Mouse (Mus musculus): ENCODE measurements around the gene Vangl2. TPM values are rescaled to one million over a fixed set of nuclear protein-coding genes. Genes with fewer than 3 reads are reported as not detected.
"Not testable (repeated sequence)": the region's sequence is repeated elsewhere in the genome, so short reads cannot be mapped to it uniquely, and the experiment has no call there.

Vangl2 gene
- total RNA-seq, 2 experiments from 2014 or later, result 1.1 to 3.3 TPM

DNA sequence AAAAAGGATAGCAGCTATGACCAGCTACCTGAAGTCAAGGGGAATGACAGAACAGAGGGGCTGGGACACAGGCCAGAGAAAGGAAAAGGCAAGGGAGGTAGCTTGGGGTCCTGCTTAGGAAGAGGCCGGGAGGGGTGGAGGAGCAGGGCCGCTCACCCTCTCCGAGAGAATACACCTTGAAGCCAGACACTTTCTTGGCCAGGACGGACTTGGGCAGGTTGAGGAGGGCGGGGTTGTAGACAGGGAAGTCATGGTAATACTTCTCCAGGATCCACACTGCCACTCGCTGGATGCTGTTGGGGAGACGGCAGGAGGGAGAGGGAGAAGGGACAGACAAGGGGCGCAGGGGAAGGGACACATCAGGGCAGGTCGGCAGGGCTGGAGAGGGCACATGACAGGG, 19.9 kb downstream of the Vangl2 start:
- no peak for ATAC-seq (replicated peaks; ENCODE audit: poor library complexity)

DNA sequence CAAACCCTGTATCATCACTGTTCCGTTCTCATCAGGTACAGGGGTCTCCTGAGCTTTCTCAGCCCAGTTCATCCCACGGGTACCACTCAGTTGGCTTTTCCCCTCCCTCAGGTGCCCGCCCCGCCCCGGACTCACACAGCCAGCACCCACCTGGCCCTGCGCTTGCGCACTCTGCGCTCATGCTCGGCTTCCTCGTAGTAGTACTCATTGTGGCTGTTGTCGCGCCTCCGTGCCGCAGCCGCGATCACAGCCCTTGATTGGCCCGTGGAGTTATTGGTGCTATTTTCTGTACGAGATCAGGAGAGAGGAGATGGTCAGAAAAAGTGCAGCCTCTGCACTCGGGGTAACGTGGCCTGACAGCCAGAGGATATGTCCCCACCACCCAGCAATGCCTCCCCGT, 20.5 kb downstream of the Vangl2 start:
- ATAC-seq (replicated peaks; ENCODE audit: poor library complexity), result no peak

DNA sequence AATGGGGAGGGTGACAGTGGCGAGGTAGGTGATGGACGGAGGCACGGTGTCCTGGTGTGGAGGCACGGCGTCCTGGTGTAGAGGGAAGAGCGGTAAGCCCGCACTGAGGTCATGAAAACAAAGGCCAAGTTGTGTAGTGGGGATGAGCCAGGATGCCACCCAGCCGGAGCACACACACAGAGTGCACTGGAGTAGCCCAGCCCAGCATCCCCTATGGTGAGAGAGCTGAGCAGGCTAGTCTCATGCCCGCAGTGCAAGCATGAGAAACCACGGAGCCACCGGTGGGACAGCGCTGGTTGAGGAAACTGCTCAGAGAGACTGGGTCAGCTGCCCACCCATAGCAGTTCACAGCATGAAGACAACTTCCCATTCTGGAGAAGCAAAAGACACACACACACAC, 26.6 kb downstream of the Vangl2 start:
- no peak for ATAC-seq (replicated peaks; ENCODE audit: poor library complexity)

DNA sequence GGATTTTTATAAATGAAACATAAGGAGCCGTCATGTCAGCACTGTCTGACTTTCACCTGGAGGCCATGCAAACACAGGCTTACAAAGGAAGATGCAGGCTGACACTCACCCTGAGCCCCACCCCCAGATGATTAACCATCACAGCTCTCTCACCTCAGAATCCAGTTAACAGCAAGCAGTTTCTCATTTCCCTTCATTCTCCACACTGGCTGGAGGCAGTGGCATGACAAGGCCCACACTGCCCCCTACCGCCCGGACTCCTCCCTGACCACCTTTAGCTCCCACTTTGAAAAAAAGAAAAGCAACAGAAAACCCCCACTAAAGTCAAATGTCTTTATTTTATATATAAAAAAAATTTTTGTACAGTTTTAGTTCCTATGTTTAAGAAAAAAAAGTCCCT, 27.6 kb downstream of the Vangl2 start:
- peak; percentile 99 for ATAC-seq (replicated peaks; ENCODE audit: poor library complexity)

DNA sequence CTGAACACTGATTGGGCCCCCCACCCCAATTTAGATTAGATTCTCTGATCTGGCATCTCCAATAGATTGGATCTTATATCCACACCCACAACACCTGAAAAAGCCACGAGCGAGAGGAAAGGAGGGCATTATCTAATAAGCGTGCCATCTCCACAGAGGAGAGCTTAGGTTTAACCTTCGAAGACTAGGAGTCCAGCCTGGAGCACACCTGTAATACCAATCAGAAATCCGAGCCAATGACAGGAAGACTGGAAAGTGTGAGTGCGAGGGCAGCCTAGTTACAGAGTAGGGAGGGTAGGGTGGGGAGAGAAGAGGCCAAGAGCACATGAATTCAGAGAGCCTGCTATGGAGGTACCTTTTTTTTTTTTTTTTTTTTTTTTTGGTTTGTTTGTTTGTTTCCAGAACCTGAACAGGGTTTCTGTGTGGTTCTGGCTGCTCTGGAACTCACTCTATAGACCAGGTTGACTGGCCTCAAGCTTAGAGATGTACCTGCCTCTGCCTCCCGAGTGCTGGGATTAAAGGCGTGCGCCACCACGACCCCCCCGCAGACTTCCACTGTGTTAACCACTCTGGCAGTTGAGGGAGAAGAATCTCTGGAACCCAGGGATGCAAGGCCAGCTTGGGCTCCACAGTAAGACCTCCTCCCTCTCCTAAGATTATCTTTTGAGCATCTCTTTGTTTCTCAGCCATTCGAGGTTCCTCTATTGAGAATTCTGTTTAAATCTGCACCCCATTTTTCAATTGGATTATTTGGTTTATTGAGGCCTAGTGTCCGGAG, 29.2 kb downstream of the Vangl2 start:
- ATAC-seq (replicated peaks; ENCODE audit: poor library complexity), result no peak

DNA sequence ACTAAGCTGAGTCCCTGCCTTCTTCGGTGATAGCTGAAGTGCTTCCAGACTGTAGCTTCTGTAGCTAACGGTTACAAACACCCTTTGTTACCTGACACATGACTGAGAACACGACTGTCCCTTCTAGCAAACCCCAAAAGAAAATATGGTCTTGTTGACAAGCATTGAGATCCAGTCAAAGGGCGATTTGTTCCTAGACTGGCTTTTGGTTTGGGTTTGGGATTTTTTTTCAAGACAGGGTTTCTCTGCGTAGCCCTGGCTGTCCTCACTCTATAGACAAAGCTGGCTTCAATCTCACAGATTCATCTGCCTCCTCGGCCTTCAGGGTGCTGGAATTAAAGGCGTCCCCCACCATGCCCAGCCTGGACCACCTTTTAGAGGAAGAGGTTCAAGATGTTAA, 31.5 kb downstream of the Vangl2 start:
- no peak for ATAC-seq (replicated peaks; ENCODE audit: poor library complexity)

DNA sequence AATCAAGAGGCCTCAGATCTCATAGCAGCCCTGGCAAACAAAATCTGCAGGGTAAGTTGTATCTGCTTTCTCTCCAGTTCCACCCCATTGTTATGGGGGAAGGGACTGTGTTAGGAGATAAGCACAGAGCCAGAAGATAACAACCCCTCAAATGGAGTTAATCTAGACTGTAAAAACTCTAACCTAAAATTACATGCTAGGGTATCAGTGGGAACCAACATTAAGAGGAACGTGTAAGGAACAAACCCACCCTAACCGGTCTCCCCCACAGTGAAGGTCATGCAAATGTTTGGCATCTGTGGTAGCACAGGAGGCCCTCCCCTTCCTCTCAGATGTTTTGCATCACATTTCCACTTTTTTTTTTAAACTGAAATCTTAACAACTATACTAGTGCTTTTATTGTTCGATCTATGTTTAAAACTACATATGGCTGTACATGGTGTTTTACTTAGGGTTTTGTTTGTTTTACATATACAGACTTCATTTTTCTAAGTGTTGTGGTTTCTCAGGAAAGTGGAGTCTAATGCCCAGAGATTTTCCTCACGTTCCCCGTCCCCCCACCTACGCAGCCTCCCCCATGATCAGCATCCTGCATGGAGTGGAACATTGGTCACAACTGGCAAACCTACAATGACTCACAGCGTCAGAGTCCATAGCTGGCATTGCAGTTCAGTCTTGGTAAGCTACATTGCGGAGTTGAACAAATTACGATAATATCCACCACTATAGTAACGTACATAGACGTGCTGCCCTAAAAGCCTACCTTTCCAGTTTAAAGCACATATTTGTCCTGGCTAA, 33.1 kb downstream of the Vangl2 start:
- ATAC-seq (replicated peaks; ENCODE audit: poor library complexity), result peak; percentile 80

DNA sequence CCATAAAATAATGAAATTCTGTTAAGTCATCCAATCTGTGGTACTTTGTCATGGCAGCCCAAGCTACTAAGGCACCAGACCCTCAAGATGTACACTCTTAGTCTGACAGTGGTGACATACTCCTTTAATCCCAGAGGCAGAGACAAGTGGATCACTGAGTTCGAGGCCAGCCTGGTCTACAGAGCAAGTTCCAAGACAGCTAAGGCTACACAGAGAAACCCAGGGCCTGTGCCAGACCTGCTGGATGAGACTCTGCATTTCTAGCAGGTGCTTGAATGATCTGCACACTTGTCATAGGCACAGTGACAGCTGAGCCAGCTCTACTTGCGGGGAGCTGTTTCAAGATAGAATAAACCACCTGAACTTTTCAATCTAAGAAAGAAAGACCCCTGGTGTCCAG, 33.7 kb downstream of the Vangl2 start:
- peak; percentile 46 for ATAC-seq (replicated peaks; ENCODE audit: poor library complexity)

DNA sequence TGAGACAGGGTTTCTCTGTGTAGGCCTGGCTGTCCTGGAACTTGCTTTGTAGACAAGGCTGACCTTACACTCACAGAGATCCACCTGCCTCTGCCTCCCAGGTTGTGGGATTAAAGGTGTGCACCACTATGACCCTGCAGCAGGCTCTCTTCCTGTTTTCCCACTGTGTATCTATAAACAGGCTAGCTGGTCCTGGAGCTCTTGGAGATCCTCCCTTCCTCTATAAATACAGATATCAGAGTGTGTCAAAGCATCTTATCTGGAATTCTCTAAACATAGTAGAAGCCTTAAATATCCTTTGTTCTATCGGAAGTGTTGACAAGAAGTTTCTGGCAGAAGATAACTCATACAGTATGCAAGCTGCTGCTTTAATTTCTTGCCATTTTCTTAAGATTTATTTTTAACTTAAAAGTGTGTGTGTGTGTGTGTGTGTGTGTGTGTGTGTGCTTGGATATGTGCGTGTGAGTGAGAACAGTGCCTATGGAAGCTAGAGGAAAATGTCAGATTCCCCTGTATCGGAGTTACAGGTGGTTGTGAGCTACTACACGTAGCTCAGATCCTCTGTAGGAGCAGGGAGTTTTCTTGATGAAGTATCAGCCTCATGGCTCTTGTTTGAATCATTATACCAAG, 35.2 kb downstream of the Vangl2 start:
- ATAC-seq (replicated peaks; ENCODE audit: poor library complexity), result no peak

DNA sequence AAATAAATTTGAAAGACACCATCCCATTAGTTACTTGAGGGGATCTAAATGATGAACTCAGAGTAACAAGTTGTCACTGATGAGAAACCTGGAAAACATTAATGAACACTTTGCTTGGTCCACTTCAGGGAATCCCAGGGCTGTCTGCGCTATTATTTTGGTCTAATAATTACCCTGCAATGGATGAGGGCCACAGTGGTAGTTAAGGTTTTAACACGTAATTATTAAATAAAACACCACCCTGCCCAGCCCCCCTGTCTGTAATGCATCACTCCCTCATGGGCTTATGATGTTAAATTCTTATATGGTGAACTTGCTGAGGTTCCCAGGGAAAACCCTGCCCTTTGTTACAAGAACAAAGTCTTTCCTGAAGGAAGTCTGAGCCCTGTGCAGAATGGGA, 36.4 kb downstream of the Vangl2 start:
- ATAC-seq (replicated peaks; ENCODE audit: poor library complexity), result no peak

DNA sequence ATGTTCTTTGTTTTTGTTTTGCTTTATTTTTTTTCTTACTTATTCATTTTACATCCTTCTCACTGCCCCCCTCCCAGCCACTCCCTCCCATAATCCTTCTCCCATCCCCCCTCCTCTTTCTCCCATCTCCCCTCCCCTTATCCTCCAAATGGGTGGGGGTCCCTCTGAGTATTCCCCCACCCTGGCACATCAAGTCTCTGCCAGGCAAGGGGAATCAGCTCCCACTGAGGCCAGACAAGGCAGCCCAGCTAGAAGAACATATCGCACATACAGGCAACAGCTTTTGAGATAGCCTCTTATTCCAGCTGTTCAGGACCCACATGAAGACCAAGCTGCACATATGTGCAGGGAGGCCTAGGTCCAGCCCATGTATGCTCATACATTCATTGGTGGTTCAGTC, 44.1 kb downstream of the Vangl2 start:
- ATAC-seq (replicated peaks; ENCODE audit: poor library complexity), result no peak

DNA sequence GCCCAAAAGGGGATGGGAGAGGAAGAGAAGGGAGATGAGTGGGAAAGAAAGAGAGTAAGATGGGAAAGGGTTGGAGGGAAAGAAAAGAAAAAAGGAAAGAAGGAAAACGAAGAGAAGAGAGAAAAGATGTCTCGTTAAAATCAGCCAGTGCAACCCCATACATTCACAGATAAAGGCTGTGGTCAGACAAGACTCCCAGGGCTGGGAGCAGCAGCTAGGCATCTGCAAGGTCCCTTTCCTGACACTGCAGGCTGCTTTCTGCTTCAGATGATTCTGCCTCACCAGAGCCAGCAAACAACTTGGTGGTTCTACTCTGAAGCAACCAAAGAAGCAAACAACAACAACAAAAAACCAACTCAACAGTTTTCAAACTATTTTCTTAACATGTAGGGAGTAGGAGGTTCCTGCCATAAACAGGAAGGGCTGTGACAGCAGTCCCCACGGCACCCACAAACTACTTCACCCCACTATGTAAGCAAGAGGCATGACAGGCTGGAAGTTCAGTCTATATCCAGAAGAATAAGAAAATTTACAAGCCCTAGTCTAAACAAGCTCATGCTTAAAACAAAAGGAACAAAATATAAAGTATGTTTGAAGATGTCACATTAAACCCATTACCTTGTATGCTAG, 44.8 kb downstream of the Vangl2 start:
- peak; percentile 58 for ATAC-seq (replicated peaks; ENCODE audit: poor library complexity)

DNA sequence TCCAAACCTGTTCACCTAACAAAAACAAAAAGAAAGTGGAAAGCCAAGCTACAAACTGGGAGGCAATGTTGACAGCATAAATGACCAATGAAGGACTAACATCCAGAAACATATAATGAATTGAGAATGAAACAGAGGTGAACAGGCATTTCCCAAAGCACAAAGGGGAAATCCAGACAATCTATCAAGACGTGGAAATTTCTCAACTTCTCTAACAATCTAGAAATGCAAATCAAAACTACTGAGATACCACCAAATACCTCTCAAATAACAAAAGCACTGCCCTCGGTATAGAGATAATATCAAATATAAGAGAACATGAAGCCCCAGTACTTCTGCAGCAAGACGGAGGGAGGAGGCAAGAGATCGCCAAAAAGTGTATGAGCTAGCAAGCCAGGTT, 45.5 kb downstream of the Vangl2 start:
- ATAC-seq (replicated peaks; ENCODE audit: poor library complexity), result no peak

DNA sequence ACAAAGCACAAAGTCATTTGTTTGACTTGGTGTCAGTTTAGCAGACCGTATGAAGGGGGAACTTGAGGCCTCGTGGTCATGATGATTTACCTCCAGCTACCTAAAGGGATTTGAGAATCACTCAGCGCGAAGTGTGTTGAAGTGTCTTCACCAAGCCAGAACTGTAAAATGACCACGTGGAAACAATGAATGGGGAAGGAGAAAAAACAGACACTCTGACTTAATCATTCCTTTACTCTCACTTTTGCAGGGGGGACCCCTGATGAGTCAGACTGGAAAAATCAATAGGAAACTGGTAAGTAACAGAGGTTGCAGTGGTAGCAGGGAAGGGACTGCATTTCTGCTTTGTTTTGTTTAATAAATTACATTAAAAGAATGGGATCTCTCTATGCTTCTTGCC, 46.1 kb downstream of the Vangl2 start:
- no peak for ATAC-seq (replicated peaks; ENCODE audit: poor library complexity)

DNA sequence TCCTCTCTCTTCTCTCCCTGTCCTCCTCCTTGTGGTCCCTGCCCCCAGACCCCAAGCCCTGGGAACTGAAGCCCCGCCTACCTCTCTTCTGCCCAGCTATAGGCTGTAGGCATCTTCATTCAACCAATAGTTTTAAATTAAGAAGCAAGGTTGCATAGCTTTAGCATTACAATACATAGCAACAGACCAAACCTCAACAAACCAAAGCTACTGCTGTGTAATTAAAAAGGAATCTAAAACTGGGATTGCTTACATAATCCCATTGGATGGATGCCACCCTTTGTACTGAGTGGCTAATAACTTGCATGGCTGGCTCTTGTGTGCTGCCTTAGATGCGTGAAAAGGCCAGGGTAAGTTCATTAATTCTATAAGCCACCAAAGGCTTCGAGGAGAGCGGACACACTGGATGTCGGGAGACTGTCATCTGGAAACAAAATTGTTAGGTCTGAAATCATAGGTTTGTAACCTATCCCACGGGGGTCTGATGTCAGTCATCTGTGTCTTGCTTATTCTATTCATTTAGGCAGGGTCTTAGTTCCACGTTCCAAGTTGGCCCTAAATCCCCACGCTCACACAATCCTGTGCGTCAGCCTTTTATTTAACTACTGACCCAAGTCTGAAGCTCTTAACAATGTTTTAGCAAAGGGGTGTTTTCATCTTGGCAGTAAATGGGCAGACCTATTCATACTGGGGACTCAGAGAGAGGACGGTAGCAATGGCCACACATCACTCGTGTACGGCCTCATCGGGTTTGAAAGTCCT, 48.1 kb downstream of the Vangl2 start:
- no peak for ATAC-seq (replicated peaks; ENCODE audit: poor library complexity)

DNA sequence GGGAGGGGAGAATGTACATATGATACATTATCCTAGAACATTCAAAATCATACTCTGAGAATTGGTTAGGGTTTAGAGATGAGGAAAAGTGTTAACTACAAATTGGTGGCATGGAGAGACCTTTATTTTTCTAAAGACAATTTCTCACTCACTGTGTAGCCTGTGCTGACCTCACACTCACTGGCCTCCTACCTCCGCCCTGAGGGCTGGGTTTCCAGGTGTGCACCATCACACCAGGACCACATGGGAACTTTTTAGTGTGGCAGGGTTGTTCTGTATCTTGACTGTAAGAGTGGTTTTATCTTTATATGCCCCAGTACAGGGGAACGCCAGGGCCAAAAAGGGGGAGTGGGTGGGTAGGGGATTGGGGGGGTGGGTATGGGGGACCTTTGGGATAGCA, 50.4 kb downstream of the Vangl2 start:
- ATAC-seq (replicated peaks; ENCODE audit: poor library complexity), result no peak

DNA sequence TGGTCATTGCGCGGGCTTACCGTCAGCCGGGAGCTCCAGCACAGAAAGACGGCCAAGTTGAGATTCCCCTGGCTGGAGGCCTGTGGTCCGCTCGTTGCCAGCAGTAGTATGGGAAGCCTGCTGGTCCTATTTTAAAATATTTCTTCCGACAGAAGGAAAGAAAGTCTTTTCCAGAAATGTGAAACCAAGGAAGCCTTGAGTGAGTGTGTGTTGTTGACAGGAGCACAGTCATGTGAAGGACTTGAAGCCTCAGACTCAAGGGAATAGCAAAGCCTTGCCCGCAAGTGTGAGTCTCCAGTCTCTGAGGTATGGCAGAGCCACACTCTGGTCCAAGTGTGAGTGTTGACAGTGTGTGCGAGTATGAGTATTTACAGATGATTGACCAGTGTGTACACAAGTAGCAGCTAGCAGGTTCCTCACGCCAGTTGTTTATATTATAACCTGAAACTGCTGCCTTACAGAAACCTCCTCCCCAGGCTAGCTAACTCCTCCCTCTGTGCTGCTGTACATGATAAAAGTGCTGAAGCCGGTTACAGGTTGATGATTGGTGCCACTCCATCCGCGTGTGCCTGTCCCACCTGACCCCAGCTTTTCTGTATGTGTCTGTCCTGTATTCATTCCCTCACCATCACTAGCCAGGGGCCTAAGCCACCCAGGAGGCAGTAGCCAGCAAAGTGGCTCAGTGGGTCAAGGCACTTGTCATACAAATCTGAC, 51.3 kb downstream of the Vangl2 start:
- ATAC-seq (replicated peaks; ENCODE audit: poor library complexity), result no peak

DNA sequence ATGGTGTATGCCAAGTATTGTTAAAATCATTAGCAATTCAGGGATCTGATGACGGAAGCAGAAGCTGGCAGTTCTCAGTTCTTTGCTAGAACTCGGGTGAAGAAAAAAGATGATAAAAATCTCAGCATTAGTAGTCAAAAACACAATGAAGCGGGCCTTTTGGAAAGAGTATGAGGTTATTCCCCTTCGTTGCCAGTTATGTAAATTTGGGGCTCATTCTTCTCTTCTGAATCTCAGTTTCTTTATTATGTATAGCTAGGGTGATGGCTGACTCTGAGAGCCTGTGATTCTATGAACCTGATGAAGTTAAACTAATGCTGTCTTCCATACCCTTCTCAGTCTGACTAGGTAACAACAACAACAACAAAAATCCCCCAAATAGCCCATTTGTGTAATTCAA, 52.4 kb downstream of the Vangl2 start:
- ATAC-seq (replicated peaks; ENCODE audit: poor library complexity), result no peak

DNA sequence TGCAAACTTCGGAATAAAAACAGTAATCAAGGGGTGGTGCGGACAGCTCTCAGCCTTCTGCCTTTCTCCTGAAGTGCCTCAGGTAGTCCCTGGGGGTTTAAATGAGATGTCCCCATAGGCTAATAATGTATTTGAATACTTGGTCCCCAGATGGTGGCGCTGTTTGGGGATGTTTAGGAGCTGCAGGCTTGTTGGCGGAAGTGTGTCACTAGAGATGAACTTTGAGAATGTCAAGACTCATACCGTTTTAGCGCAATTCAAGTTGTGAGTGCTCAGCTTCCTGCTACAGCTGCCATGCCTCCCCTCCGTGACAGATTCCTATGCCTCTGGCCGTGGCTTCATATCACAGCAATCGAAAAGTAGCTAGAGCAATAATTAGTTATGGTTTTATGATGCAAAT, 52.9 kb downstream of the Vangl2 start:
- no peak for ATAC-seq (replicated peaks; ENCODE audit: poor library complexity)

DNA sequence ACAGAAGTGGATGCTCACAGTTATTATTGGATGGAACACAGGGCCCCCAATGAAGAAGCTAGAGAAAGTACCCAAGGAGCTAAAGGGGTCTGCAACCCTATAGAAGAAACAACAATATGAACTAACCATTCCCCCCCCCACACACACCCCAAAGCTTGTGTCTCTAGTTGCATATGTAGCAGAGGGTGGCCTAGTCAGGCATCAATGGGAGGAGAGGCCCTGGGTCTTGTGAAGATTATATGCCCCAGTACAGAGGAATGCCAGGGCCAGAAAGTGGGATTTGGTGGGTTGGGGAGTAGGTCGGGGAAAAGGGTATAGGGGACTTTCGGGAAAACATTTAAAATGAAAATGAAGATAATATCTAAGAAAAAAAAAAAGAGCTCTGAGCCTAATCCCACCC, 53.9 kb downstream of the Vangl2 start:
- not testable (repeated sequence) for ATAC-seq (replicated peaks; ENCODE audit: poor library complexity)
